Mouse (Mus musculus) olfactory bulb, adult 2 months (tissue): Measurements from ENCODE around the gene Ints2.

Experiments
- CTCF ChIP-seq: fragments of 200-500 bp; IDR thresholded peaks from 2 replicates; pipeline ENCODE4 v1.5.1; 2012; ENCODE audit warnings: low read depth, mild to moderate bottlenecking, low read length, moderate library complexity; ENCODE audit not compliant: insufficient read depth
- POLR2A ChIP-seq: fragments of 200-500 bp; IDR thresholded peaks from 2 replicates; pipeline ENCODE4 v1.6.1; 2012; ENCODE audit warnings: mild to moderate bottlenecking, low read depth, low read length, moderate library complexity; ENCODE audit not compliant: insufficient read depth

DNA sequence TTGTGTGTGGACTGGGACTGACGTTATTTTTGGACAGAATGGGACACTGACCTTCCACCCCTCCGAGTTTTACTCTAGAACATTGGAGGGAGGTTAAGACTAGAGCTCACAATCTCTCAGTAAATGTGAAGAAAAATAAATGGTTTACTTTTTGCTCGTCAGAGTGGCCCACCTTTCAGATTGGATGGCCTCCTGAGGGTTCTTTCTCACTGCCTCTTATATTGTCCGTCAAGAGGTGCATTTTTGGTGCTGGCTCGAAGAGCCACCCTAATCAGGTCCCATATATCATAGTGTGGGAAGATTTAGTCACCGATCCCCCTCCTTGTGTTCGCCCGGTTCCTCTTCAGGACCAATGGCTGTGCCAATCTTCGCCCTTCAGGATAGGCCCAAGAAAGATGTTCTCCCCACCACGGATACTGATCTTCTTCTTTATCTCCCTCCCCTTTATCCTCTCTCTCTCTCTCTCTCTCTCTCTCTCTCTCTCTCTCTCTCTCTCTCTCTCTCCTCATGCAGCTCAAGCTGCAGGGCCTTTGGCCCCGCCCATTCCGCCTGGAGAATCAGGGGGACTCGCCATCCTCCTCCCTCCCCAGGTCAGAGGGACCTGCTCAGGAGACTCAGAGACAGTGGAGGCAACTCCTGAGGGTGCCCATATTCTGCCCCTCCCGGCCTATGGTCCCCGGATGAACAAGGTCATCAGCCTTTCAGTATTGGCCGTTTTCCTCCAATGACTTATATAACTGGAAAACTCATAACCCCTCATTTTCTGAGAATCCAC lies 55.3 kb downstream of the Ints2 start:
- no peak for TF ChIP-seq CTCF
- TF ChIP-seq POLR2A: no peak
